Mouse (Mus musculus): Measurements from ENCODE around the gene Hal. TPM values are rescaled to one million over a fixed set of nuclear protein-coding genes. Genes with fewer than 3 reads are reported as not detected.
A peak's percentile ranks its signal among the peaks of the same experiment; 100 is the strongest.

The Hal gene
- not detected in 2 replicates for polyA plus RNA-seq (2015; fragmentation: Nextera tagmentation; extraction: Ambion mirVana)

- Histone ChIP-seq H3K4me2 (replicated peaks) (no peak within 1 kb of the TSS), H3K4me3 (no peak within 1 kb of the TSS), H3K9me3 (no peaks in the 10 kb centered on the region), H3K4me1 (no peaks in the 10 kb centered on the region), H3K36me3 (peaks cover 7% of the 10 kb centered on the region; the same call in 1 of the 2 replicates), H3K9ac (replicated peaks) (no peak within 1 kb of the TSS), H3K27me3 (no peaks in the 10 kb centered on the region), H3K27ac (replicated peaks) (no peak within 1 kb of the TSS)
- ATAC-seq (replicated peaks): no peak
- WGBS: 57% methylated on average over 17 of the region's 17 CpGs
Measured at GRCm38 (mm10) chr10:93488066-93488827, at the start of gene Hal. TSS of gene Hal (plus strand) at chr10:93488768.

DNA sequence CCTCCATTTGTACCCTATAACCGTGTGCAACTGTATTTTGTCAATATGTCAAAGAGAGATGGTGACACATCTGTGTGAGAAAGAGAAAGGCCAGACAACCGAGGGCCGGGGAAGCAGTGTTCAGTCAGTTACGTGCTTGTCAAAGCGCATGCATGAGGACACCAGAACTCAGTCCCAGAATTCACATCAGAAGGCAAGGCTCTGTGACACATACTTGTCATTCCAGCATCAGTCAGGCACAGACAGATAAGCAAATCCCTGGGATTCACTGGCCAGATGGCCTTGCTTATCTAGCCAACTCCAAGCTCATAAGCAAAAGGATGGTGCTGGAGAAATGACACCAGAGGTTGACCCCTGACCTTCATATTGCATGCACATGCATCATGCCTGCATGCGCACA lies 47.1 kb upstream of the Hal start:
- Histone ChIP-seq H3K36me3 (no peaks in the 10 kb centered on the region), H3K27ac (replicated peaks) (no peak overlapping the region), H3K9me3 (no peaks in the 10 kb centered on the region), H3K27me3 (no peaks in the 10 kb centered on the region), H3K9ac (replicated peaks) (no peak overlapping the region), H3K4me2 (replicated peaks) (no peak overlapping the region), H3K4me3 (no peak overlapping the region), H3K4me1 (no peaks in the 10 kb centered on the region)
- ATAC-seq (replicated peaks): no peak
- 92% methylated on average over 6 of the region's 6 CpGs for WGBS

- Histone ChIP-seq H3K36me3 (no peaks in the 10 kb centered on the region), H3K27ac (replicated peaks) (no peak overlapping the region), H3K9me3 (no peaks in the 10 kb centered on the region), H3K4me2 (replicated peaks) (no peak overlapping the region), H3K9ac (replicated peaks) (no peak overlapping the region), H3K27me3 (no peaks in the 10 kb centered on the region), H3K4me1 (no peaks in the 10 kb centered on the region), H3K4me3 (no peak overlapping the region)
- 92% methylated on average over 3 of the region's 3 CpGs for WGBS
- ATAC-seq (replicated peaks): no peak
Measured at GRCm38 (mm10) chr10:93442183-93442582, 46.4 kb upstream of the Hal start.

DNA sequence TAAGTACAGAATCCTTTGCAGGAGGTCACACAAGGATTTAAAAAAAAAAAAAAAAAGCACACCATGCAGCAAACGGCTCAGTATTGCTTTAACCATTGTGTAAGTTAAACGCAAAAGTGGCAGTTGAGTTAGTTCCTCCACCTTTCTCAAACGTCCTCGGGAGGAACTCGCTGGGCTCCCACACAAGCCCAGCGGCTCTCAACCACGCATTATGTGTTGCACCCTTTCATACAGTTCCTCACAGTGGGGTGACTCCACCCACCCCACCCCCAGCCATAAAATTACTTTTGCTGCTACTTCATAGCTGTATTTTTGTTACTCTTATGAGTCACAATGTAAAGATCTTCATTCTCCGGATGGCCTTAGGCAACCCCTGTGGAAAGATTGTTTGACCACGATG lies 44.2 kb upstream of the Hal start:
- no peak overlapping the region for H3K9ac ChIP-seq (replicated peaks)
- ATAC-seq (replicated peaks): no peak
- no peaks in the 10 kb centered on the region for H3K36me3 ChIP-seq
- no peaks in the 10 kb centered on the region for H3K4me1 ChIP-seq
- no peak overlapping the region for H3K4me3 ChIP-seq
- H3K27me3 ChIP-seq: no peaks in the 10 kb centered on the region
- no peaks in the 10 kb centered on the region for H3K9me3 ChIP-seq
- no peak overlapping the region for H3K27ac ChIP-seq (replicated peaks)
- H3K4me2 ChIP-seq (replicated peaks): no peak overlapping the region
- WGBS: 75% methylated on average over 9 of the region's 9 CpGs

GRCm38 (mm10) chr10:93447398-93447797 lies 41.2 kb upstream of the Hal start:
- ATAC-seq (replicated peaks): no peak
- no peak overlapping the region for H3K9ac ChIP-seq (replicated peaks)
- no peak overlapping the region for H3K4me2 ChIP-seq (replicated peaks)
- H3K4me1 ChIP-seq: peaks cover 4% of the 10 kb centered on the region; the same call in 1 of the 2 replicates
- no peak overlapping the region for H3K4me3 ChIP-seq
- 79% methylated on average over 10 of the region's 10 CpGs for WGBS
- H3K27me3 ChIP-seq: no peaks in the 10 kb centered on the region
- H3K9me3 ChIP-seq: no peaks in the 10 kb centered on the region
- H3K36me3 ChIP-seq: no peaks in the 10 kb centered on the region
- no peak overlapping the region for H3K27ac ChIP-seq (replicated peaks)

GRCm38 (mm10) chr10:93454652-93455014 lies 33.9 kb upstream of the Hal start:
- Histone ChIP-seq H3K4me2 (replicated peaks) (peak overlapping the region; percentile 85), H3K36me3 (no peaks in the 10 kb centered on the region), H3K27me3 (no peaks in the 10 kb centered on the region), H3K27ac (replicated peaks) (no peak overlapping the region), H3K4me3 (peak overlapping the region; percentile 85), H3K4me1 (peaks cover 24% of the 10 kb centered on the region), H3K9ac (replicated peaks) (peak overlapping the region; percentile 90), H3K9me3 (no peaks in the 10 kb centered on the region)
- 67% methylated on average over 7 of the region's 7 CpGs for WGBS
- ATAC-seq (replicated peaks): no peak

GRCm38 (mm10) chr10:93460106-93460505 lies 28.5 kb upstream of the Hal start:
- H3K27ac ChIP-seq (replicated peaks): no peak overlapping the region
- H3K4me1 ChIP-seq: peaks cover 8% of the 10 kb centered on the region
- H3K9me3 ChIP-seq: no peaks in the 10 kb centered on the region
- no peak for ATAC-seq (replicated peaks)
- no peak overlapping the region for H3K9ac ChIP-seq (replicated peaks)
- H3K27me3 ChIP-seq: no peaks in the 10 kb centered on the region
- H3K4me3 ChIP-seq: no peak overlapping the region
- H3K36me3 ChIP-seq: peaks cover 24% of the 10 kb centered on the region
- no peak overlapping the region for H3K4me2 ChIP-seq (replicated peaks)
- WGBS: 87% methylated on average over 11 of the region's 11 CpGs

DNA sequence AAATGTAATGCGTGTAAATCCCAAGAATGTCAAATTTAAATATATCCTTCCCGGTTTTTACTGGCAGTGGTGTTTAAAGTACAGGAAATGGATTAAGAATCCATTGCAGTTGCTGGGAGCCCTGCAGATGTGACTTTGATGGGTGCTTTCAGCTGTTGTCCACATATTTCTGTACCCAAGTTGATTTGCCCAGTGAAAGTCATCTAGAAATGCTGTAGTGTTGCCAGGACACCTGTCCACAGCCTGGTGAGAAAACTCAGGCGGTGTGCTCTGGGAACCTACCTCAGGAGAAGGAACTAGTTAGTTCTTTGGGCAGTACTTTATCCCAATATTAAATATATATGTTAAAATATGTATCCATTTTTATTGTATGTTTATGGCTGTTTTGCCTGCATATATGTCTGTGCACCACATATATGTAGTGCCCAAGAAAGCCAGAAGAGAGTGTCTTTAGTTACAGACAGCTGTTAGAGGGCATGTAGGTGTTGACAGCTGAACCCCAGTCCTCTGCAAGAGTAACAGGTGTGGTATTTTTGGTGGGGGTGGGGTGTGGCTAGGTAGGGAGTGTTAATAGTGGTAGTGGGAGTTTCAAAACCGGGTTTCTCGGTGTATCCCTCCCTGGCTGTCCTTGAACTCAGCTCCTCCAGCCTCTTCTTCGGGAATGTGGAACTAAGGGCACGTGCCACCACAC lies 25.7 kb upstream of the Hal start:
- H3K4me2 ChIP-seq (replicated peaks): no peak overlapping the region
- no peak overlapping the region for H3K27ac ChIP-seq (replicated peaks)
- H3K4me1 ChIP-seq: no peaks in the 10 kb centered on the region
- no peak overlapping the region for H3K4me3 ChIP-seq
- peaks cover 41% of the 10 kb centered on the region for H3K36me3 ChIP-seq
- 94% methylated on average over 7 of the region's 7 CpGs for WGBS
- ATAC-seq (replicated peaks): no peak
- no peaks in the 10 kb centered on the region for H3K27me3 ChIP-seq
- no peaks in the 10 kb centered on the region for H3K9me3 ChIP-seq
- H3K9ac ChIP-seq (replicated peaks): no peak overlapping the region

- 93% methylated on average over 13 of the region's 13 CpGs for WGBS
- Histone ChIP-seq H3K9me3 (no peaks in the 10 kb centered on the region), H3K4me3 (no peak overlapping the region), H3K27me3 (no peaks in the 10 kb centered on the region), H3K4me1 (no peaks in the 10 kb centered on the region), H3K9ac (replicated peaks) (no peak overlapping the region), H3K36me3 (peaks cover 41% of the 10 kb centered on the region), H3K4me2 (replicated peaks) (no peak overlapping the region), H3K27ac (replicated peaks) (no peak overlapping the region)
- ATAC-seq (replicated peaks): no peak
Measured at GRCm38 (mm10) chr10:93463611-93464010, 25.0 kb upstream of the Hal start.

- Histone ChIP-seq H3K9ac (replicated peaks) (no peak overlapping the region), H3K4me3 (no peak overlapping the region), H3K27ac (replicated peaks) (no peak overlapping the region), H3K4me2 (replicated peaks) (no peak overlapping the region), H3K9me3 (no peaks in the 10 kb centered on the region), H3K36me3 (peaks cover 36% of the 10 kb centered on the region), H3K4me1 (no peaks in the 10 kb centered on the region), H3K27me3 (no peaks in the 10 kb centered on the region)
- 93% methylated on average over 4 of the region's 4 CpGs for WGBS
- ATAC-seq (replicated peaks): no peak
Measured at GRCm38 (mm10) chr10:93467259-93467658, 21.3 kb upstream of the Hal start.

DNA sequence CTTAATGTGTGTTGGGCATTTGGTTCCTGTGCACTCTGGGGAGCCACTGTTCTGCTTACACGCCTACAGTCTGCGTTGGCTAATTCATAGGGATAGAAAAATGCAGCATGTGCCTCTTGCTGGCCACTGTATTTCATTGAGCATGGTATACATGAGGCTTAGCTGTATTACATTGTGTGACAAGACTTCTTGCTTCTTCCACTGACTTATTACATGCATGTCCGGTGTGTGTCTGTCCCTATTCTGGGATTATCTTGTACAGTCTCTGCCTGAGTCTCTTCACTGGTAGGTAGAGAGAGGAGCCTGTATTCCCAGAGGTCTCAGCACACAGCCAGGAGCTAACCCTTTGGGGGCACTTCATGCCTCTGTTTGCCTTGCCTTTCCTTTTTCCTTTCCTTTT lies 20.8 kb upstream of the Hal start:
- no peak overlapping the region for H3K9ac ChIP-seq (replicated peaks)
- 95% methylated on average over 3 of the region's 3 CpGs for WGBS
- no peak for ATAC-seq (replicated peaks)
- H3K4me3 ChIP-seq: no peak overlapping the region
- H3K27ac ChIP-seq (replicated peaks): no peak overlapping the region
- H3K4me2 ChIP-seq (replicated peaks): no peak overlapping the region
- H3K9me3 ChIP-seq: no peaks in the 10 kb centered on the region
- H3K4me1 ChIP-seq: no peaks in the 10 kb centered on the region
- H3K36me3 ChIP-seq: peaks cover 41% of the 10 kb centered on the region
- no peaks in the 10 kb centered on the region for H3K27me3 ChIP-seq

DNA sequence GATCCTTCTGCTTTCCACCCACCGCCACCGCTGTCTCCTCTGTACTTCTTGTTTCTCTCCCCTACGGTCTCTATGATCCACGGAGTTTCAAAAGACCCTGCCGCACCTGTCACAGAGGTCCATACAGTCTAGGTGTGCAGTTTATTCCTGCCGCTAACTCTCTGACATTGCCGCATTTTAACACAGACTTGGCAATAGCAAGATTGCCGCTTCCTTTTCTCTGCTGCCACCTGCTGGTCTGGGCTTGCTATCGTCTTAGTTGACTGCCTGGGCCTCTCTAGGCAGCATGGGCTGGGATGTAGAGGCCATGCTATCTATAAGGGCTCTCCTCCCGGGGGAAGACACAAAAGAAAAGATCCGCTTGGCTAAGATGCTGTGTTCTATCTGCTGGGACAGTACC lies 17.2 kb upstream of the Hal start:
- Histone ChIP-seq H3K4me1 (no peaks in the 10 kb centered on the region), H3K9ac (replicated peaks) (no peak overlapping the region), H3K27ac (replicated peaks) (no peak overlapping the region), H3K4me2 (replicated peaks) (no peak overlapping the region), H3K27me3 (no peaks in the 10 kb centered on the region), H3K9me3 (no peaks in the 10 kb centered on the region), H3K4me3 (no peak overlapping the region), H3K36me3 (peaks cover 56% of the 10 kb centered on the region)
- WGBS: 44% methylated on average over 11 of the region's 11 CpGs
- peak; percentile 77 for ATAC-seq (replicated peaks)
